Mouse (Mus musculus) kidney, adult 10 weeks (tissue): ENCODE measurements around the gene Tspan9. TPM values are rescaled to one million over a fixed set of nuclear protein-coding genes. Genes with fewer than 3 reads are reported as not detected.

Experiments
- polyA plus RNA-seq: library from polyadenylated mRNA; stranded (reverse); fragments of 350-450 nt; fragmentation: Illumina TruSeq; extraction: RNeasy Lipid Tissue Mini Kit (QIAGEN cat#74804); gene quantifications from one replicate; pipeline ENCODE4 v1.2.3, GENCODE M21; 2014; ENCODE audit warnings: low read depth, low replicate concordance

Gene Tspan9
- polyA plus RNA-seq: 8.2 TPM

DNA sequence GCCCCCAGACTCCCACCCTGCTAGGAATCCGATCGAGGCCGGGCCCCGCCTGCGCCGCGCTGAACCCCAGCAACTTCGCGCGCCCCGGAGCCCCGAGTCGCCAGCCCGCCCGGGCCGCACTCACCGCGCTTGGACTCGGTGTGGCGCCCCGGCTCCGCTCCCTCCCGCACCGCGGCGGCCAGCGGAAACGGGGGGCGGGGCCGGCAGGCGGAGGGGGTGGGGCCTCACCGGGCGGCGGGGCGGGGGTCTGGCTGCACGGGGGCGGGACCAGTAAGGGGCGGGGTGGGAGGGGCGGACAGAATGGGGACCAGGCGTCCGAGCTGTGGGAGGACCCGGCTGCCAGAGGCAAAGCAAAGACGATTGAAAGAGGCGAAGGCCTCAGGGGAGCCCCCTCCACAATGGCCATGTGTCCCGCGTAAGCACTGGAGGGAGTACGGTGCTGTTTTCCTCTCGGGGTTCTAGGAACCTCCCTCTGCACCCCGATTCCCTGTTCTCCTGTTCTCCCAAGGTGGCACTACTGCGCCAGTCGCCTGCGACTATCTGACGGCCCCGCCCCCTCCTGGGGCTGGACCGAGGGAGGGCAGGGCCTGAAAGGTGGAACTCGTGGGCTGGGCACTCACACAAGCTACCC, at the start of gene Tspan9:
Gene Tspan9 (minus strand): TSS at position 205 of the 631 bp plus-strand sequence.

Other genes starting within 250 kb of the Tspan9 start
- 0.40 TPM for gene Tead4, start 157.2 kb upstream of the Tspan9 start, polyA plus RNA-seq
- gene Tulp3, start 212.3 kb upstream of the Tspan9 start, polyA plus RNA-seq: 6.9 TPM
- gene Rhno1, start 219.3 kb upstream of the Tspan9 start, polyA plus RNA-seq: 2.3 TPM
- not detected for gene Foxm1, start 219.4 kb upstream of the Tspan9 start, polyA plus RNA-seq
- not detected for gene Tex52, start 231.9 kb upstream of the Tspan9 start, polyA plus RNA-seq
- not detected for gene Gm44596, start 231.9 kb upstream of the Tspan9 start, polyA plus RNA-seq